In genomic region chr6:4504603-4505131, GRCm38 (mm10) we compare ENCODE assay signal across 7 mouse cellular contexts. TPM values are rescaled to one million over a fixed set of nuclear protein-coding genes. Genes with fewer than 3 reads are reported as not detected.
DNase-seq lines count a peak whose midpoint lies in the region; ATAC-seq lines count a peak whose summit lies in the region.

TSS of gene Col1a2 (plus strand) at chr6:4504814.

- H3K4me1 ChIP-seq in forebrain, embryonic 10.5 days, result peaks cover 29% of the 10 kb centered on the region
- H3K4me1 ChIP-seq in liver, embryonic 13.5 days (replicated peaks), result 0 out of 2 replicates have a peak, but pooled peaks cover 7% of the 10 kb centered on the region

- peaks cover 49% of the 10 kb centered on the region for H3K27me3 ChIP-seq in forebrain, embryonic 10.5 days (ENCODE audit: poor library complexity, severe bottlenecking)
- peaks cover 9% of the 10 kb centered on the region; the same call in 1 of the 2 replicates for H3K27me3 ChIP-seq in liver, embryonic 13.5 days

- H3K27ac ChIP-seq in forebrain, embryonic 10.5 days, result peak within 1 kb of the TSS; percentile 79
- H3K27ac ChIP-seq in liver, embryonic 13.5 days, result no peak within 1 kb of the TSS

- 0 out of 2 replicates have a peak within 1 kb of the TSS, but pooled peaks have one; percentile 49 for H3K9ac ChIP-seq in liver, embryonic 13.5 days

- whole genome bisulfite sequencing in forebrain, embryonic 10.5 days, result 4% methylated on average over 3 of the region's 3 CpGs
- 17% methylated on average over 2 of the region's 3 CpGs for WGBS in liver, embryonic 13.5 days (ENCODE audit: insufficient replicate concordance)

- ATAC-seq in liver, embryonic 13.5 days (ENCODE audit: low read depth), result no peak

- H3K36me3 ChIP-seq in forebrain, embryonic 10.5 days (replicated peaks), result no peaks in the 10 kb centered on the region
- H3K36me3 ChIP-seq in liver, embryonic 13.5 days, result no peaks in the 10 kb centered on the region

- H3K4me3 ChIP-seq in forebrain, embryonic 10.5 days, result peak within 1 kb of the TSS; percentile 57
- H3K4me3 ChIP-seq in liver, embryonic 13.5 days (replicated peaks), result peak within 1 kb of the TSS; percentile 42

- H3K4me2 ChIP-seq in liver, embryonic 13.5 days, result peak within 1 kb of the TSS; percentile 61

- no peak for DNase-seq in thymus, postnatal 0 days (ENCODE audit: low spot score)
- no peak for DNase-seq in thymus, postnatal 4 days
- DNase-seq in forebrain, embryonic 10.5 days (ENCODE audit: extremely low spot score, low spot score), result peak; percentile 17
- no peak for DNase-seq in heart, postnatal 4 days
- DNase-seq in liver, embryonic 13.5 days, result no peak
- no peak for DNase-seq in cerebellum, adult 11 months
- DNase-seq in B cell, adult 2 months, result no peak

- H3K9me3 ChIP-seq in forebrain, embryonic 10.5 days, result no peaks in the 10 kb centered on the region
- H3K9me3 ChIP-seq in liver, embryonic 13.5 days (replicated peaks), result no peaks in the 10 kb centered on the region

RNA-seq across cellular contexts. Expression of gene Col1a2, which starts in this region (rescaled TPM):
- 51.4 and 59.0 TPM in 2 replicates for polyA plus RNA-seq in thymus, postnatal 0 days (2015; fragmentation: Nextera tagmentation; extraction: Ambion mirVana)
- 93.9 and 97.1 TPM in 2 replicates for polyA plus RNA-seq in forebrain, embryonic 10.5 days (2016; fragmentation: Nextera tagmentation; extraction: Ambion mirVana)
- total RNA-seq in heart, postnatal 4 days (2021), result 100 to 1,000 TPM; 597 to 657 TPM
- 53.7 and 54.3 TPM in 2 replicates for polyA plus RNA-seq in liver, embryonic 13.5 days (2015; fragmentation: Nextera tagmentation; extraction: Ambion mirVana)
